Mouse (Mus musculus) induced T-regulatory cell, adult 2 months (primary cell): ENCODE results near the gene Apoa2.
A peak's percentile ranks its signal among the peaks of the same experiment; 100 is the strongest.

Experiments
- DNase-seq: peaks from one replicate; pipeline ENCODE4 v3.0.0-alpha.2; 2012; ENCODE audit warnings: low read depth

The Apoa2 gene

DNA sequence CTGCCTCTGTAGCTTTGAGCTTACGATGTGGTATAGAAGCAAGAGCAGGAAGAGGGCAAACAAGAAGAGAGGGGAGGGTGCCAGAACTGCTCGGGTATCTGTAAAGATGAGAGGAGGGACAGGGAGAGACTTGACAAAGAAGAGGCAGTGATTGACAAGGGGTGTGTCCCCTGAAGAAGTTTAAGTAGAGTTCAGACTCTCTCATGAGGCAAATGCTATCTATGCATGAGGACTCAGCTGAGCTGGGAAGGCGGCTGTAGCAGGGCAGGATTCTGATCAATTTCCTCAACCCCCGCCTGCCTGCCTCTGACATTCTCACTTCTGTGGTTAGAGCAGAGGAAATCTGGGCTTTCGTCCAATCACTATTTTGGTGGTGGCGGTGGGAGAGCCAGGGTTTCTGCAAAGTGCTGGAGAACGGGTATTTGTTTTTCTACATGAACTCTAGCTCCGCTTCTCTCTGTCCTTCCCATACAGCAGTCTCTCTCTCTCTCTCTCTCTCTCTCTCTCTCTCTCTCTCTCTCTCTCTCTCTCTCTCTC, 37.8 kb downstream of the Apoa2 start:
- no peak for DNase-seq

DNA sequence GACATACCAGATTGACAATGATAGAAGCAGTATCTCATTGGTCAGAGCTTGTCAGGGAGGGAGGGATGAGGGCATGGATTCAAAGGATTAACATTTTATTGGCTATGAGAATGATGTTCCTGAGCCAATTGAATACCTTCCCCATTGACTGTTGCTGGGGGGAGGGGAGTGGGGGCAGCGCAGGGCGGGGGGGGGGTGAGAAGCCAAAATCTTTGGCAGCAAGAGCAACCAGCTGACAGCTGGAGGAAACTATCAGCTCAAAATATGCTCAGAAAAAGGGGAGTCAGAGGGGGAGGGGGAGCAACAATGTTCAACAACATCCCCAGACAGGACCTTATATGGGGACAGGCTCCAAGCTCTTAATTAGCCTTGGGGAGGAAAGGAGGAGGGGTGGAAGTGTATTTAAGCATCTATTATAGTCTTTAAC, 38.3 kb downstream of the Apoa2 start:
- DNase-seq: no peak

DNA sequence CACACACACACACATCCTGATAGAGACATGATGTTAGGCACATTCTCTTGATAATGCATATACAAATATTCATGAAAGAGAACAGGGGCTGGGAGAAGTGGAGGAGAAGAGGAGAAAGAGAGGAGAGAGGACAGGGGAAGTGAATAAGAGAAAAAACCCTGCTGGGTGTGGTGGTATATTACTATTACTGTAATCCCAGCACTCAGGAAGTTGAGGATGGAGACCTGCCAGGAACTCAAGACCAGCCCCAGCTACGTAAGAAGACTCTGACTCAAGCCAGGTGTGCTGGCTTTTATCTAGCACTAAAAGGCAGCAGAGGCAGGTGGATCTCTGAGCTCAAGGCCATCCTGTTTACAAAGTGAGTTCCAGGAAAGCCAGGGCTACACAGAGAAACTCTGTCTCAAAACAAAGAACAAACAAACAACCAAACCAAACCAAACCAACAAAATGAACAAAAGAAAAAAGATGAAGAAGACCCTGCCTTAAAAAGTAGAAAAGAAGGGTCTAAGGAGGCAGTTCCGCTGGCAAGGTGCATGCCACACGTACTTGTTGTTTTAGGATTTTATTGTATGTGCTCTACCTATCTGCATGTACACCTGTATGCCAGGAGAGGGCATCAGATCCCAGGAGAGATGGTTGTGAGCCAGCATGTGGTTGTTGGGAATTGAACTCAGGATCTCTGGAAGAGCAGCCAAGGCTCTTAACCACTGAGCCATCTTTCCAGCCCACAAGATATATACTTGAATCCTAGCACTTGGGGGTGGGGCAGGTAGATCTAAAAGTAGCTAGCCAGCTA, 39.0 kb downstream of the Apoa2 start:
- DNase-seq: no peak

DNA sequence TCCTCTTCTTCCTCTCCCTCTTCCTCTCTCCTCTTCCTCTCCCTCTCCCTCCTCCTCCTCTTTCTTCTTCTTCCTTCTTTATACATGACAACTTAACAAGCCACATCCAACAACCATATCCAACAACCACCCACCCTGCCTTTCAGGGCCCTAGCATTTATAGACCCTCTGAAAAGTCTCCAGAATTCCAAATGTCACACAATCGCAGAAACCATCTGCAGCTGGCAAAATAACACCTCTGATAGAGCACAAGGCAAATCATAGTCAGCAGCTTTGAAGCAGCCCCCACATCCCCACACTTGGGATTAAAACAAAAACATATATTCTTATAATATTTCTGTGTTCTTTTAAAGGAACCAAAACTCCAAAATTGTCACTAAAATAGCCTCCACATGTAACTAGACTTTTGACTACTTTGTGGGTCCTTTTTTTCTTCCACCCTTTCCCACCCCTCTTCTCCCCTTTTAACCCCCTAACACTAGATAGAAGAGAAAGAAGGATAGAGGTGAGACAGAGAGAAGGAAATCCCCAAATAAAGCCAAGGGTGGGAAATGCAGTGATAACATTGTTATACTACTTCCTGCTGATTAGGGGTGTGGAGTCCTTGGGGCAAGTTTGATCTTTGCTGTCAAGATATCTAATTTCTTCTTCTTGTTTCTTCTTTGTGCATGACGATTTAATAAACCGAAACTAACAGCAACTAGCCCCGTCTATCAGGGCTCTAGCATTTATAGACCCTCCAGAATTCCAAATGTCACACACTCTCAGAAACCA, 41.3 kb downstream of the Apoa2 start:
- no peak for DNase-seq

DNA sequence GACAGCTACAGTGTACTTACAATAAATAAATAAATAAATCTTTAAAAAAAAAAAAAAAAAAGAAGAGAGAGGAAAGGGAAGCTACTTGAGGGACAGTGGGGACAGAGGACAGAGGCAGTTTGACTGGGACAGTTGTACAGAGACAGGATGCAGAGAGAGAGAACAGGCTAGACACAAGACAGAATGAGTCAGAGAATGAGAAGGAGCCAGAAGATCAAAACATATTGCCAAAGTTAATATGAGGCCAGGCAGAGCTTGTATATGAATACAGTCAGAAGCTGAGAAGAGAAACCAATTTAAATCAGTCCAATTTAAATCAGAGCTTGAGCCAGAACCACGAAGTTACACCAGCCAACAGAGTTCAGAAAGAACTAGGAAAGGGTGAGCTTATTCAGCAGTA, 43.5 kb downstream of the Apoa2 start:
- no peak for DNase-seq

DNA sequence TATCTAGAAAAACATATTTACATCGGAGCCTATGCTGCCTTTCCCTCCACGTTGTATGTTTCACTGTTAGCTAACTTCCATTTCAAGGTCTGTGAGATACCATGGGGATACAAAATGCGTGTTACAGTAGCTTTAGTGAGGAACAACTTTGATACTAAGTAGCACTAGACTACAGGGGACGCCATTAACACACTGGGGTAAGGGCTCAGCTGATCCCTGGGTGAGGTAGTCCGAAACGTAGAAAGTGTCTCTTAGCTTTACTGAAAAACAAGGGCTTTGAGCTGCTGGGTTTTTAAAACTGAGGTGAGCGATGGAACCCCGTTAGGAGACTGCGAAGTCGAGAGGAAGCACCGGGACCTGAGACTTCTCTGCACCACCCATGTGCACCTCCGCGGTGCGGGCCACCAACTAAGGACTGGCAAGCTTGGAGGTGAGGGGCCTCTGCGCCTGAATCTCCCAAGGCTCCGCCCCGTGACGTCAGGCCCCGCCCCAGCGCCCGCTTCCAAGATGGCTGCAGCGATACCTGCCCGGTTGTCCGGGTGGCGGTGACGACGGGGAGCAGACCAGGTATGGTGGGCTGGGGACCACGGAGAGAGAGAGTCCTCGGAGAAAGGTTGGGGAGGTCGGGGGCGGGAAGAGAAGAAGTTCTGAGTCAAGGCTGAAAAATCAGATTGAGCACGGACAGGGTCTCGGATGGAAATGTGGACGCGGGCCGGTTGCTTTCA, 45.2 kb downstream of the Apoa2 start, which contains the start of gene B4galt3:
Gene B4galt3, plus strand, starts transcription at position 481 of the 725 bp plus-strand sequence.
- DNase-seq: peak; percentile 95

DNA sequence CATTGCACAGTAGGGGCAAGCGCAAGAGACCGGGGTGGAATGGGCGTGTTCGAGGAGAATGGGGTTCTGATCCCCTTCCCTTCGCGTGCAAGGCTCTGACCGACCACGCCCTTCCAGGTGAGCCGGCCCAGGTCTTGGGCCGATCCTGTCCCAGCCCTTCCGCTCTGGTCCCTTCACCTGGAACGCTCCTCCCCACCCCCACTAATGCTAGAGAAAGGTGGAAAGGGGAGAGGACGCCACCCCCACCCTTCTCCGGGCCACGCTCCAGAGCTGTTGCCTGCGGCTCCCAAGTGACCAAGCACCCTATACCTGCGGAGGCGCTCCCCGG, 45.7 kb downstream of the Apoa2 start:
- no peak for DNase-seq

DNA sequence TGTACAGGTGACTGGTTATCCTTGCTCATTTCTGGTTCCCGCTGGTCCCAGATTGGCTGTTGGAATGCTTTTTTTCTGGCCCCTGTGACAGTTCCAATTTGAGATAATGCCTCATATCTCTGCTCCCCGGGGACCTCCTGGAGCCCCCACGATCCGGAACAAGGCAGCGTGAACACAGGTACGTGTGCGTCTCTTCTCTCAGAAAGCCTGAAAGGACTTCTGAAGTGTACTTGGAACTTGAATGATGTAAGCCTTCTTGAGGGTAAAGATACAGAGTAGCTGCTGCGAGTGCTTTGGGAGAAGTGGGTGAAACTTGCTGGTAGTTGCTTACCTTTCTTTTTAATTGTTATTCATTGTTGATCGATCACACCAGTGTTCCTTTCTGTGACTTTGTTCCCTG, 46.3 kb downstream of the Apoa2 start:
- DNase-seq: no peak

DNA sequence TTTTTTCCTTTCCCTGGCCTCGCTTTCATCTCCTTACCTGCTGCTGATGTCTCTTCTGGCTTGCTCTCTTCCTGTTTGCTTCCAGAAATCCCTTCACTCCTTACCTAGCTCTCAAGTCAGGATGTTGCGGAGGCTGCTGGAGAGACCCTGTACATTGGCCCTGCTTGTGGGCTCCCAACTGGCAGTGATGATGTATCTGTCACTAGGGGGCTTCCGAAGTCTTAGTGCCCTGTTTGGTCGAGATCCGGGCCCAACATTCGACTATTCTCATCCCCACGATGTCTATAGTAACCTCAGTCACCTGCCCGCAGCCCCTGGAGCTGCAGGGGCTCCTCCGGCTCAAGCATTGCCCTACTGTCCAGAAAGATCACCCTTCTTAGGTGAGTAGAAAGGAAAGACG, 46.8 kb downstream of the Apoa2 start:
- no peak for DNase-seq

DNA sequence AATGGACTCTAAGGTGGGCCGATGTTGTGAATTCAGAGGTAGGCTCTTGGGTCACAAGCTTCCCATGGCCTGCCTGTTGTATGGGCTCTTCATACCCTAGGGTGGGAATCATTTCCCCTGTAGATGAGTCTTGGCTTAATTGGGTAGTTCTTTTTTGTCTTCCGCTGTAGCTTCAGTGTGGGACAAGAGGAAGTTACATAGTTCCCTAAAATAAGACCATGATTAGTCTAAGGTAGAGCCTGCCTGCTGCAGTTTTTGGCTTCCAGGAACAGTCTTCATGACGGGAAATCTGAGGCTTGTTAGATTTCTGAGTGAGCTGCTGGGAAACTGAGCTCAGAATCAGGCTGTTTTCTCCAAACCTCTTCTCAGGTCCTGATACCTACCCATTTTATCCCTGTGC, 47.2 kb downstream of the Apoa2 start:
- DNase-seq: no peak

DNA sequence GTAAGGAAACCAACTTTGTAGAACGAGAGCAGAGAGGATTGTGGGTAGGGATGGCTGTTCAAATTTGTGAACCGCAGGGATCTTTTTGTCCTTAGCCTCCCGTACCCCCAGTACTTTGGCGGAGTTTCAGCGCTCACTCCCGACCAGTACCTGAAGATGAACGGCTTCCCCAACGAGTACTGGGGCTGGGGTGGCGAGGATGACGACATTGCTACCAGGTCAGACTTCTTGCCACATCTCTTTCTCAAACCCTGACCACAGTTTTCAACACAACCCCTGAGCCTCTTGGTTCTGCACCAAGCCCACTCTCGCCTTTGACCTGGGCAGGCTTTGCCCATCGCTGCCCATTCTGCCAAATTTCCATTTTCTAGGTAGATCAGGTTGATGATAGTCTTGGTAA, 49.3 kb downstream of the Apoa2 start:
- DNase-seq: no peak

DNA sequence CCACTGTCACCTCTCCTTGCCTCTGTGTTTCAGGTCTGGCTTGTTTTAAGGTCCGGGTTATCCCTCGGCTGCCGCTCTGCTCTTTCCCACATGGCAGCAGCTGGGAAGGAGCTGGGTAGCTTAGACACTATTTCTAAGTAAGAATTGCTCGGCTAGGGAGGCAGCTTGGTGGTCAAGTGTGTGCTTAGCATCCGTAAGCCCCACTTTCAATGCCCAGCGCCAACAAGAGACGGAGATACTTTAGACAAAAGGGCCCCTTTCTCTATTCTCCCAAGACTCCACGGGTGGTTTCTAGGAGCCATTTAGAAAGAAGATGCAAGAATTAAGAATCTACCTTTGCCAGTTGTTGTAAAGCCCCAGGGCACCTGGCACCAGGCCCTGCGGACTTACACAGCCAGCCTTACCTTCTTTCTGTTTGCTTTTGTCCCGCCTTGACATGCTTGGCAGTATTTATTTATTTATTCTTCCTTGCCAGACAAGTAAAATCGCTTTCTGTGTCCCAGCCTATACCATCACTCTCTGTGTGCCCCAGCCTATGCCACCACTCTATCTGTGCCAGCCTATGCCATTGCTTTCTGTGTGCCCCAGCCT, 50.4 kb downstream of the Apoa2 start:
- no peak for DNase-seq
